Mouse (Mus musculus): ENCODE measurements around the gene Ttbk1.

The Ttbk1 gene

GRCm38 (mm10) chr17:46408478-46408877 lies 79.0 kb downstream of the Ttbk1 start:
- peak; percentile 19 for DNase-seq

GRCm38 (mm10) chr17:46394631-46395030 lies 92.8 kb downstream of the Ttbk1 start:
- DNase-seq: no peak

- DNase-seq: peak; percentile 66
Measured at GRCm38 (mm10) chr17:46393012-46393411, 94.5 kb downstream of the Ttbk1 start.

Data from embryo, embryonic 11 days (tissue).